Mouse (Mus musculus) erythroblast, embryonic 14.5 days (primary cell): ENCODE results near the gene Ppm1k. TPM values are rescaled to one million over a fixed set of nuclear protein-coding genes. Genes with fewer than 3 reads are reported as not detected.
"Not testable (repeated sequence)": the region's sequence is repeated elsewhere in the genome, so short reads cannot be mapped to it uniquely, and the experiment has no call there.

Source experiments
- H3K27me3 ChIP-seq: 2 replicates; pipeline ENCODE4 v1.6.1; 2012; ENCODE audit warnings: inconsistent platforms; ENCODE audit not compliant: control insufficient read depth
- H3K36me3 ChIP-seq: 2 replicates; pipeline ENCODE4 v1.6.1; 2012; ENCODE audit warnings: mild to moderate bottlenecking, inconsistent platforms; ENCODE audit not compliant: control insufficient read depth
- H3K4me1 ChIP-seq: 2 replicates; pipeline ENCODE4 v1.6.1; 2012; ENCODE audit warnings: inconsistent platforms; ENCODE audit not compliant: control insufficient read depth
- H3K4me3 ChIP-seq: replicated peaks from 2 replicates; pipeline ENCODE3; 2012; ENCODE audit warnings: moderate library complexity, mild to moderate bottlenecking, inconsistent platforms
- H3K9me3 ChIP-seq: 2 replicates; pipeline ENCODE4 v1.6.1; 2012; ENCODE audit warnings: low read length, inconsistent platforms, mixed read lengths; ENCODE audit not compliant: control insufficient read depth
- GATA1 ChIP-seq: IDR thresholded peaks from 2 replicates; pipeline ENCODE4 v1.6.1; 2012; ENCODE audit warnings: low read length, inconsistent platforms, mixed read lengths
- TAL1 ChIP-seq: IDR thresholded peaks from 3 replicates; pipeline ENCODE4 v1.6.1; 2012; ENCODE audit warnings: low read length, inconsistent platforms, mixed read lengths
- polyA plus RNA-seq: library from polyadenylated mRNA; stranded (reverse); fragments of >175 nt; gene quantifications from 2 replicates; pipeline ENCODE4 v1.2.3, GENCODE M21; 2012

Ppm1k gene
- polyA plus RNA-seq, 1 experiment = not detected

GRCm38 (mm10) chr6:57557796-57558317 lies 22.6 kb upstream of the Ppm1k start:
- H3K4me1 ChIP-seq = no peaks in the 10 kb centered on the region
- H3K9me3 ChIP-seq = no peaks in the 10 kb centered on the region
- H3K4me3 ChIP-seq = no peak overlapping the region
- no peaks in the 10 kb centered on the region for H3K27me3 ChIP-seq
- TF ChIP-seq TAL1 (no peak), GATA1 (no peak)
- H3K36me3 ChIP-seq = no peaks in the 10 kb centered on the region

GRCm38 (mm10) chr6:57551211-57551796 lies 16.0 kb upstream of the Ppm1k start:
- Histone ChIP-seq H3K4me3 (no peak overlapping the region), H3K4me1 (no peaks in the 10 kb centered on the region), H3K36me3 (no peaks in the 10 kb centered on the region), H3K27me3 (no peaks in the 10 kb centered on the region), H3K9me3 (no peaks in the 10 kb centered on the region)
- TF ChIP-seq GATA1 = no peak
- no peak for TF ChIP-seq TAL1

GRCm38 (mm10) chr6:57544866-57545265 lies 9.6 kb upstream of the Ppm1k start:
- no peak overlapping the region for H3K4me3 ChIP-seq
- no peaks in the 10 kb centered on the region for H3K27me3 ChIP-seq
- H3K9me3 ChIP-seq = no peaks in the 10 kb centered on the region
- no peaks in the 10 kb centered on the region for H3K4me1 ChIP-seq
- H3K36me3 ChIP-seq = no peaks in the 10 kb centered on the region
- TF ChIP-seq TAL1 = no peak
- no peak for TF ChIP-seq GATA1

DNA sequence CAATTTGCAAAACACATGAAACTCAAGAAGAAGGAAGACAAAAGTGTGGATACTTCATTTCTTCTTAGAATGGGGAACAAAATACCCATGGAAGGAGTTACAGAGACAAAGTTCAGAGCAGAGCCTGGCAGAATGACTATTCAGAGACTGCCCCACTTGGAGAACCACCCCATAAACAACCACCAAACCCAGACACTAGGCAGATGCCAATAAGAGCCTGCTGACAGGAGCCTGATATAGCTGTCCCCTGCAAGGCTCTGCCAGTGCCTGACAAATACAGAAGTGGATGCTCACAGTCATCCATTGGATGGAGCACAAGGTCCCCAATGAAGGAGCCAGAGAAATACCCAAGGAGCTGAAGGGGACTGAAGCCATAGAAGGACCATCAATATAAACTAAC lies 8.3 kb upstream of the Ppm1k start:
- H3K36me3 ChIP-seq, H3K9me3 ChIP-seq, H3K27me3 ChIP-seq, H3K4me3 ChIP-seq, H3K4me1 ChIP-seq: not testable (repeated sequence)

- Histone ChIP-seq H3K4me1 (no peaks in the 10 kb centered on the region), H3K9me3 (no peaks in the 10 kb centered on the region), H3K4me3 (no peak overlapping the region), H3K36me3 (no peaks in the 10 kb centered on the region), H3K27me3 (no peaks in the 10 kb centered on the region)
- TF ChIP-seq TAL1 (no peak), GATA1 (no peak)
Measured at GRCm38 (mm10) chr6:57541737-57542335, 6.6 kb upstream of the Ppm1k start.

DNA sequence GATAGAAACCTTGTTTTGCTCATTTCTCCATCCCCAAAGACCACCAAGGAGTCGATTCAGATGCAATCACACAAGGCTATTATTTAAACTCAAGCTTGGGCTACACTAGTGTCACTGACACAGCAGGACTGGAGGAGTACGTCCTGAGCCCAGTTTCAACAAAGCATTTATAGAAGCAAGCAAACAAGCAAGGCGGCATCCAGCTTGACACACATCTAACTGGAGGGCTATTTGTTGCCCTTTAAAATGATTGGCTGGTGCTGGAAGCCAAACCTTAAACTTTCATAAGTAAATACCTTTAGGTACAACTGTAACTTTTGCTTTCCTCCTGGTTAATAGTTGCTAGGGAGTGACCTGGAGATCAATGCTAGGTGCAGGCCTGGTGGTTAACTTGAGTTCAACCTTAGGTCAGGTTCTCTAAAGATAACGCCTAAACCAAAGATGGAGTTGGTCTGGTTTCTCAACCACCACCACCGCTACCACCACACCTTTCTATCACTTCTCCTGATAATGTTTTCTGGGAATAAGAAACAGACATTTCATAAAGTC lies 5.8 kb upstream of the Ppm1k start:
- Histone ChIP-seq H3K4me3 (no peak overlapping the region), H3K27me3 (no peaks in the 10 kb centered on the region), H3K4me1 (peaks cover under 1% of the 10 kb centered on the region), H3K36me3 (no peaks in the 10 kb centered on the region), H3K9me3 (no peaks in the 10 kb centered on the region)
- no peak for TF ChIP-seq TAL1
- no peak for TF ChIP-seq GATA1

DNA sequence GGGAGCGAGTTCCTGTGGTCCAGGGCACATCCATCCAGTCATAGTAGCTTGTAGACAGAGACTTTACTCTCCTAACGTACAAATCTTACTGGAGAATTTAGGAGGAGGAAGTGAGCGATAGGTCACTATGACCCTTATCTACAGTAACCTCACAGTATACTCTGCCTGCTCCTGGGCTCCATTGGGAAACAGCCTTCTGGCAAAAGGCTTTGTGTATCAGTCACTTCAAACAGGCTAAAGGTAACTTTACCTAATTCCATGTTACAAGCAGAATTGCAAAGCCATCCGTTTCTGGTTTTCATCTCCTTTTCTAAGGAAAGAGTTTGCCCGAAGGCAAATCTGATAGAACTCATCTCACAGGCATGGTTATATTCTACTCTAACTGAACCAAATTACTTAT lies 2.6 kb upstream of the Ppm1k start:
- H3K9me3 ChIP-seq = no peaks in the 10 kb centered on the region
- H3K36me3 ChIP-seq = no peaks in the 10 kb centered on the region
- no peak overlapping the region for H3K4me3 ChIP-seq
- no peaks in the 10 kb centered on the region for H3K27me3 ChIP-seq
- TF ChIP-seq GATA1 (no peak), TAL1 (no peak)
- peaks cover 20% of the 10 kb centered on the region for H3K4me1 ChIP-seq

DNA sequence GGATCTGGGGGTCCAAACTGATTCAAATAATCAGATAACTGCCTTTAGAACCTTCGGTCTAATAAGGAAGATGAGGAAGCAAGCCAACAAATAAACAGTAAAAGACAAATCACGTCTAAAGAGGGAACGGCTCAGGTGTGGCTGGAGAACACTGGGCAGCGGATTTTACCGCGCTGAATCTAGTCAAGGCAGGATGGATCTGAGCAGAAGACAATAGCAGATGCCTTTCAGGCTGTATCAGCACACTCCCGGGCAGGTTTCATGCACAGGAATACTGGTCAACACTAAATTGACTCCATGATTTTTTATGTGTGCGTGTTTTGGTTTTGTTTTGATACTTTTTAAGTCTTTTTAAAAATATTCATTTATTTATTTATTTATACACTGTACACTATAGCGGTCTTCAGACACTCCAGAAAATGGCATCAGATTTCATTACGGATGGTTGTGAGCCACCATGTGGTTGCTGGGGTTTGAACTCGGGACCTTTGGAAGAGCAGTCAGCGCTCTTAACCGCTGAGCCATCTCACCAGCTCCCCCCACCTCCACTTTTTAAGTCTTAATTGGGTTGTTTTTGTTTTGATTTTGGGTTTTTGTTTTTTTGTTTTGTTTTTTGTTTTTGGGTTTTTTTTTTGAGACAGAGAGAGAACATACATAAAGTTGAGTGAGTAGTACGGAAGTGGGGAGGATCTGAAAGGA lies 852 bp upstream of the Ppm1k start:
- Histone ChIP-seq H3K4me3 (peak overlapping the region; percentile 70), H3K4me1 (peaks cover 20% of the 10 kb centered on the region), H3K9me3 (no peaks in the 10 kb centered on the region), H3K36me3 (no peaks in the 10 kb centered on the region), H3K27me3 (no peaks in the 10 kb centered on the region)
- no peak for TF ChIP-seq GATA1
- TF ChIP-seq TAL1 = no peak

DNA sequence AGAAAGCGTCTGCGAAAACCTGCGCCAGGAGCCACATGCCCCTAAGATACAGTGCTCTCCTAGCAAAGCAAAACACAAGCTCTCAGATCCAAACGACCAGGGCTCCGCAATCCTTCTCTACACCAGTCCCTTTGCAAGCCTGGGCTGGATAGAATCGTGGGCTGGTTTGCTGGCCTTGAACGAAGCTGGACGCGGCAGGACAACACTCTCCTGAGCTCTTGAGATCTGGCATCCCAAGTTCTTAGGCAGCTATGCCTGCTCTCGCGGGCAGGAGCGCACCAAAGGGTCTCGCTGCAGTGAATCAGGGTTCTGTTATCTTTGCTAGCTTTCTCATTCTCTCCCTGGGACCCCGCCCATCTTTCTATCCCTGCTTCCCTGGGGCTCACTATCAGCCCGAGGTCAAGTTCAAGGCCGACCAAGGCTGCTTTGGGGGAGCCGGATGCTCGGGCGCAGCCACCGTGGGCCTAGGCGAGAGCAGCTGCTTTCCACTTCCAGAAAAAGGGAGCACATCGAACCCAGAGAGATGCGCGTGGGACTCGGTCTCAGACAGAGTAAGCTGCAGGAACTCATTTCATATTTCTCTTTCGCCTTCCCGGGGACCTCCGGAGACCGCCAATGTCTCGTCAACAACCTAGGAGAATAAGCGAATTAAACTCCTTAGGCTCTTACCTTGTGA lies 519 bp downstream of the Ppm1k start:
- Histone ChIP-seq H3K36me3 (no peaks in the 10 kb centered on the region), H3K27me3 (no peaks in the 10 kb centered on the region), H3K4me3 (peak overlapping the region; percentile 70), H3K4me1 (peaks cover 20% of the 10 kb centered on the region), H3K9me3 (no peaks in the 10 kb centered on the region)
- TF ChIP-seq TAL1 (no peak), GATA1 (no peak)
